Mouse (Mus musculus) B cell, adult 62 days (primary cell): Measurements from ENCODE around the gene Smc1a. TPM values are rescaled to one million over a fixed set of nuclear protein-coding genes. Genes with fewer than 3 reads are reported as not detected.

Source experiments
- total RNA-seq: library from RNA; stranded (reverse); gene quantifications from 4 replicates; pipeline ENCODE4 v1.2.4, GENCODE M21; 2023

Smc1a gene
- 111 to 120 TPM (median 116 TPM) in 4 replicates for total RNA-seq

GRCm38 (mm10) chrX:152016151-152017145 lies at the start of gene Smc1a, which contains the start of gene Ribc1:
TSS of gene Smc1a (plus strand) at chrX:152016428.
TSS of gene Ribc1 (minus strand) at chrX:152016295.

GRCm38 (mm10) chrX:152001737-152002710 lies 14.2 kb upstream of the Smc1a start, which contains the start of gene Hsd17b10:
TSS of gene Hsd17b10 (plus strand) at chrX:152001845.

Other genes starting within 250 kb of the Smc1a start
- gene Huwe1, start 215.6 kb upstream of the Smc1a start, total RNA-seq: 293 to 334 TPM (median 318 TPM) in 4 replicates
- gene Hsd17b10, start 14.6 kb upstream of the Smc1a start, total RNA-seq: 34.6 to 41.5 TPM (median 37.9 TPM) in 4 replicates
- gene Ribc1, start 133 bp upstream of the Smc1a start, total RNA-seq: 0.52 to 2.5 TPM (median 0.64 TPM) in 4 replicates
- gene Iqsec2, start 127.8 kb downstream of the Smc1a start, total RNA-seq: 0.95 to 3.5 TPM (median 2.1 TPM) in 4 replicates
- 93.7 to 99.9 TPM (median 96.8 TPM) in 4 replicates for gene Kdm5c, start 216.6 kb downstream of the Smc1a start, total RNA-seq